Mouse (Mus musculus) thymus, adult 18-20 months (tissue): ENCODE data around the gene Dynlrb1.

Experiments
- DNase-seq, 2 experiments: peaks; one replicate each; pipeline ENCODE4 v3.0.0; 2022; ENCODE audit warnings: mixed read lengths in 2 of 2

The Dynlrb1 gene

GRCm38 (mm10) chr2:155283793-155284192, 47.5 kb downstream of the Dynlrb1 start:
- DNase-seq = no peak

- DNase-seq = no peak
Measured at GRCm38 (mm10) chr2:155284647-155285046, 48.3 kb downstream of the Dynlrb1 start.

GRCm38 (mm10) chr2:155285744-155286143, 49.4 kb downstream of the Dynlrb1 start:
- no peak for DNase-seq

GRCm38 (mm10) chr2:155287456-155288250, 51.3 kb downstream of the Dynlrb1 start:
- no peak for DNase-seq

- no peak for DNase-seq
Measured at GRCm38 (mm10) chr2:155290066-155290465, 53.7 kb downstream of the Dynlrb1 start.

GRCm38 (mm10) chr2:155293382-155293781, 57.0 kb downstream of the Dynlrb1 start:
- DNase-seq = no peak

GRCm38 (mm10) chr2:155293946-155294345, 57.6 kb downstream of the Dynlrb1 start:
- DNase-seq = no peak

GRCm38 (mm10) chr2:155295453-155295852, 59.1 kb downstream of the Dynlrb1 start:
- no peak for DNase-seq

GRCm38 (mm10) chr2:155299563-155299962, 63.2 kb downstream of the Dynlrb1 start:
- DNase-seq = no peak
